Mouse (Mus musculus) spleen, adult 2 months (tissue): Measurements from ENCODE around the gene Galp. TPM values are rescaled to one million over a fixed set of nuclear protein-coding genes. Genes with fewer than 3 reads are reported as not detected.
"Not testable (repeated sequence)": the region's sequence is repeated elsewhere in the genome, so short reads cannot be mapped to it uniquely, and the experiment has no call there.

Experiments used
- DNase-seq, 2 experiments: peaks; one replicate each; pipeline versions ENCODE4 v3.0.0 to v3.0.0-alpha.2; 2012 to 2021; ENCODE audit warnings: low spot score in 2 of 2, low read depth in 1 of 2
- H3K27ac ChIP-seq: fragments of 200-500 bp; 2 replicates; pipeline ENCODE4 v1.5.1; 2012; ENCODE audit warnings: low read length, inconsistent platforms; ENCODE audit not compliant: insufficient read depth
- H3K27me3 ChIP-seq: fragments of 200-500 bp; 2 replicates; pipeline ENCODE4 v1.6.1; 2012; ENCODE audit warnings: mild to moderate bottlenecking, moderate library complexity, low read length, inconsistent platforms; ENCODE audit not compliant: control insufficient read depth, insufficient read depth
- H3K36me3 ChIP-seq: fragments of 200-500 bp; 2 replicates; pipeline ENCODE4 v1.6.1; 2012; ENCODE audit warnings: mild to moderate bottlenecking, low read length, inconsistent platforms; ENCODE audit not compliant: control insufficient read depth, insufficient read depth
- H3K4me1 ChIP-seq: fragments of 200-500 bp; 2 replicates; pipeline ENCODE4 v1.6.1; 2011; ENCODE audit warnings: inconsistent platforms; ENCODE audit not compliant: control insufficient read depth, insufficient read depth, insufficient read length
- H3K4me3 ChIP-seq: fragments of 200-500 bp; 2 replicates; pipeline ENCODE4 v1.5.1; 2011; ENCODE audit warnings: mild to moderate bottlenecking, inconsistent platforms; ENCODE audit not compliant: insufficient read depth, insufficient read length; ENCODE audit errors: extremely low read depth
- CTCF ChIP-seq: fragments of 200-500 bp; IDR thresholded peaks from 2 replicates; pipeline ENCODE4 v1.5.1; 2011; ENCODE audit warnings: mild to moderate bottlenecking, inconsistent platforms; ENCODE audit not compliant: insufficient read depth, insufficient read length, insufficient replicate concordance; ENCODE audit errors: extremely low read depth
- POLR2A ChIP-seq: fragments of 200-500 bp; IDR thresholded peaks from 2 replicates; pipeline ENCODE4 v1.6.1; 2011; ENCODE audit warnings: low read depth, low read length, inconsistent platforms
- WGBS: fragments of 180-500 bp; shearing (Covaris S2); methylation state at CpG from one replicate; pipeline ENCODE4 v1.1.7; 2018; 5-methylcytosine and 5-hydroxymethylcytosine counted together
- polyA plus RNA-seq: library from polyadenylated mRNA; depleted of rRNA; stranded (reverse); fragments of >200 nt; gene quantifications from 2 replicates; pipeline ENCODE4 v1.2.3, GENCODE M21; 2012

Gene Galp
- polyA plus RNA-seq, 1 experiment = not detected

- H3K27ac ChIP-seq = no peak overlapping the region
- no peak overlapping the region for H3K4me3 ChIP-seq
- peaks cover 7% of the 10 kb centered on the region; the same call in 1 of the 2 replicates for H3K36me3 ChIP-seq
- 89% methylated on average over 45 of the region's 45 CpGs for WGBS
- no peaks in the 10 kb centered on the region for H3K4me1 ChIP-seq
- no peak for TF ChIP-seq POLR2A
- H3K27me3 ChIP-seq = no peaks in the 10 kb centered on the region
- DNase-seq = no peak
These were observed 7.3 kb upstream of the Galp start for GRCm38 (mm10) chr7:6189542-6189941.

- no peak overlapping the region for H3K27ac ChIP-seq
- no peaks in the 10 kb centered on the region for H3K27me3 ChIP-seq
- 37% methylated on average over 3 of the region's 3 CpGs for WGBS
- no peaks in the 10 kb centered on the region for H3K4me1 ChIP-seq
- TF ChIP-seq POLR2A (no peak), CTCF (peak; percentile 54; the same call in 1 of the 2 replicates)
- peaks cover 7% of the 10 kb centered on the region; the same call in 1 of the 2 replicates for H3K36me3 ChIP-seq
- peak; percentile 34 to 70 for DNase-seq
- no peak overlapping the region for H3K4me3 ChIP-seq
These were observed 5.5 kb upstream of the Galp start for GRCm38 (mm10) chr7:6191376-6191775.

GRCm38 (mm10) chr7:6194129-6194528, 2.8 kb upstream of the Galp start:
- no peak overlapping the region for H3K4me3 ChIP-seq
- no peak overlapping the region for H3K27ac ChIP-seq
- H3K4me1 ChIP-seq = no peaks in the 10 kb centered on the region
- peak in 1 of 2 experiments; percentile 54 for DNase-seq
- peak; percentile 84; the same call in 1 of the 2 replicates for TF ChIP-seq CTCF
- no peak for TF ChIP-seq POLR2A
- WGBS = 30% methylated on average over 5 of the region's 5 CpGs
- H3K36me3 ChIP-seq = peaks cover 3% of the 10 kb centered on the region; the same call in 1 of the 2 replicates
- no peaks in the 10 kb centered on the region for H3K27me3 ChIP-seq

- Histone ChIP-seq H3K27me3 (no peaks in the 10 kb centered on the region), H3K4me1 (no peaks in the 10 kb centered on the region), H3K36me3 (no peaks in the 10 kb centered on the region), H3K4me3 (no peak overlapping the region), H3K27ac (no peak overlapping the region)
- WGBS = 52% methylated on average over 2 of the region's 2 CpGs
- no peak for DNase-seq
- no peak for TF ChIP-seq POLR2A
- TF ChIP-seq CTCF = no peak
These were observed 1.1 kb upstream of the Galp start for GRCm38 (mm10) chr7:6195777-6196176.

GRCm38 (mm10) chr7:6204200-6204599, 7.3 kb downstream of the Galp start:
- WGBS = 79% methylated on average over 3 of the region's 3 CpGs
- Histone ChIP-seq H3K27ac (no peak overlapping the region), H3K36me3 (no peaks in the 10 kb centered on the region), H3K4me1 (no peaks in the 10 kb centered on the region), H3K4me3 (no peak overlapping the region), H3K27me3 (no peaks in the 10 kb centered on the region)
- DNase-seq = no peak
- TF ChIP-seq POLR2A (no peak), CTCF (no peak)

- TF ChIP-seq POLR2A = no peak
- peak; percentile 53; the same call in 1 of the 2 replicates for TF ChIP-seq CTCF
- H3K4me1 ChIP-seq = no peaks in the 10 kb centered on the region
- 54% methylated on average over 5 of the region's 5 CpGs for WGBS
- H3K4me3 ChIP-seq = no peak overlapping the region
- no peaks in the 10 kb centered on the region for H3K36me3 ChIP-seq
- no peaks in the 10 kb centered on the region for H3K27me3 ChIP-seq
- DNase-seq = peak in 1 of 2 experiments; percentile 9
- H3K27ac ChIP-seq = no peak overlapping the region
These were observed 16.3 kb downstream of the Galp start for GRCm38 (mm10) chr7:6213144-6213543.

- 59% methylated on average over 4 of the region's 4 CpGs for WGBS
- not testable (repeated sequence) for H3K4me3 ChIP-seq, H3K27ac ChIP-seq, DNase-seq, H3K36me3 ChIP-seq, H3K4me1 ChIP-seq, H3K27me3 ChIP-seq
These were observed 17.8 kb downstream of the Galp start for GRCm38 (mm10) chr7:6214691-6215090.
